In genomic region chr6:5991817-5992755, GRCm38 (mm10) we compare ENCODE assay signal across 8 mouse cellular contexts.
DNase-seq lines count a peak whose midpoint lies in the region; ATAC-seq and TF ChIP-seq lines count a peak whose summit lies in the region.

No protein-coding gene starts in this region.

- WGBS in intestine, embryonic 16.5 days, result 52% methylated on average over 25 of the region's 25 CpGs
- 31% methylated on average over 25 of the region's 25 CpGs for WGBS in midbrain, postnatal 0 days
- 66% methylated on average over 25 of the region's 25 CpGs for WGBS in liver, postnatal 0 days (ENCODE audit: insufficient replicate concordance)

- no peaks in the 10 kb centered on the region for H3K36me3 ChIP-seq in intestine, embryonic 16.5 days (ENCODE audit: control insufficient read depth, insufficient read depth, low read length)
- no peaks in the 10 kb centered on the region for H3K36me3 ChIP-seq in midbrain, postnatal 0 days (ENCODE audit: insufficient read depth, low read length)
- no peaks in the 10 kb centered on the region for H3K36me3 ChIP-seq in liver, postnatal 0 days (replicated peaks; ENCODE audit: insufficient read depth, low read length)

- peaks cover 8% of the 10 kb centered on the region for H3K4me1 ChIP-seq in intestine, embryonic 16.5 days (ENCODE audit: control insufficient read depth, insufficient read depth, low read length)
- H3K4me1 ChIP-seq in midbrain, postnatal 0 days (ENCODE audit: insufficient read depth, low read length), result no peaks in the 10 kb centered on the region
- no peaks in the 10 kb centered on the region for H3K4me1 ChIP-seq in liver, postnatal 0 days (ENCODE audit: insufficient read depth)

- H3K4me2 ChIP-seq in intestine, embryonic 16.5 days (ENCODE audit: low read depth, low read length), result no peak overlapping the region; the same call in 1 of the 2 replicates
- H3K4me2 ChIP-seq in midbrain, postnatal 0 days (ENCODE audit: low read depth, low read length, poor library complexity, severe bottlenecking), result peak overlapping the region; percentile 28
- no peak overlapping the region for H3K4me2 ChIP-seq in liver, postnatal 0 days (ENCODE audit: low read depth, low read length)

- intact Hi-C loops in gastrocnemius, adult 2 months (cut with DNase I), result no loop called here

- peak overlapping the region; percentile 56 for H3K4me3 ChIP-seq in gastrocnemius, adult 2 months
- 0 out of 2 replicates have a peak overlapping the region, but pooled peaks have one; percentile 1 for H3K4me3 ChIP-seq in intestine, embryonic 16.5 days (ENCODE audit: low read length)
- H3K4me3 ChIP-seq in midbrain, postnatal 0 days (ENCODE audit: low read depth, low read length), result no peak overlapping the region
- H3K4me3 ChIP-seq in liver, postnatal 0 days (ENCODE audit: low read depth, low read length), result no peak overlapping the region

- no peaks in the 10 kb centered on the region for H3K9me3 ChIP-seq in intestine, embryonic 16.5 days (ENCODE audit: control insufficient read depth, low read length)
- no peaks in the 10 kb centered on the region for H3K9me3 ChIP-seq in midbrain, postnatal 0 days (ENCODE audit: low read length)
- H3K9me3 ChIP-seq in liver, postnatal 0 days (ENCODE audit: low read length), result no peaks in the 10 kb centered on the region

- TF ChIP-seq CTCF in gastrocnemius, adult 2 months (IDR thresholded peaks at IDR 0.05), result no peak
- TF ChIP-seq CTCF in midbrain, postnatal 0 days (IDR thresholded peaks at IDR 0.05), result no peak
- no peak for TF ChIP-seq CTCF in liver, postnatal 0 days (IDR thresholded peaks at IDR 0.05; ENCODE audit: low read depth)

- H3K9ac ChIP-seq in intestine, embryonic 16.5 days (ENCODE audit: low read depth, low read length), result no peak overlapping the region
- H3K9ac ChIP-seq in midbrain, postnatal 0 days (replicated peaks; ENCODE audit: low read length, poor library complexity, severe bottlenecking), result no peak overlapping the region
- no peak overlapping the region for H3K9ac ChIP-seq in liver, postnatal 0 days (replicated peaks)

- no peaks in the 10 kb centered on the region for H3K27me3 ChIP-seq in intestine, embryonic 16.5 days (replicated peaks; ENCODE audit: control insufficient read depth, insufficient read depth, low read length)
- H3K27me3 ChIP-seq in midbrain, postnatal 0 days (ENCODE audit: insufficient read depth, low read length), result no peaks in the 10 kb centered on the region
- no peaks in the 10 kb centered on the region for H3K27me3 ChIP-seq in liver, postnatal 0 days (ENCODE audit: insufficient read depth, low read length)

- H3K27ac ChIP-seq in gastrocnemius, adult 2 months, result no peak overlapping the region
- no peak overlapping the region for H3K27ac ChIP-seq in intestine, embryonic 16.5 days (ENCODE audit: low read length)
- H3K27ac ChIP-seq in midbrain, postnatal 0 days (ENCODE audit: low read depth, low read length), result no peak overlapping the region
- H3K27ac ChIP-seq in liver, postnatal 0 days (ENCODE audit: low read depth), result no peak overlapping the region

- TF ChIP-seq EP300 in liver, postnatal 0 days (IDR thresholded peaks at IDR 0.05; ENCODE audit: low read depth), result no peak

- ATAC-seq in cerebellum, adult (ENCODE audit: insufficient number of reproducible peaks, low FRiP score, low TSS enrichment), result peak; percentile 59
- peak; percentile 81 for ATAC-seq in intestine, embryonic 16.5 days
- peak; percentile 52 for ATAC-seq in midbrain, postnatal 0 days (ENCODE audit: low FRiP score)
- no peak for ATAC-seq in liver, postnatal 0 days

- DNase-seq in Muller cell, postnatal 12 days (ENCODE audit: inconsistent ontology term), result peak; percentile 55
- DNase-seq in gastrocnemius, adult 2 months, result peak; percentile 42
- DNase-seq in left cerebral cortex, adult 18-20 months (ENCODE audit: low spot score in 2 of 2), result peak; percentile 65 to 73
- DNase-seq in midbrain, postnatal 0 days (ENCODE audit: low spot score), result peak; percentile 70
- DNase-seq in B cell, adult 2 months, result no peak
- no peak for DNase-seq in liver, postnatal 0 days

Comparison
In these comparisons a context has a peak if more than half of its experiments do, and no peak if none do; other contexts are left out.
1. DNase-seq: peak in Muller cell, postnatal 12 days (single experiment), gastrocnemius, adult 2 months (single experiment), left cerebral cortex, adult 18-20 months (2 of 2) and midbrain, postnatal 0 days (single experiment); none in B cell, adult 2 months (0 of 2) and liver, postnatal 0 days (single experiment).
2. H3K4me3 ChIP-seq: peak in gastrocnemius, adult 2 months (single experiment) and intestine, embryonic 16.5 days (single experiment); none in midbrain, postnatal 0 days (single experiment) and liver, postnatal 0 days (single experiment).